ENCODE assay signal across 8 mouse cellular contexts in the genomic region with DNA sequence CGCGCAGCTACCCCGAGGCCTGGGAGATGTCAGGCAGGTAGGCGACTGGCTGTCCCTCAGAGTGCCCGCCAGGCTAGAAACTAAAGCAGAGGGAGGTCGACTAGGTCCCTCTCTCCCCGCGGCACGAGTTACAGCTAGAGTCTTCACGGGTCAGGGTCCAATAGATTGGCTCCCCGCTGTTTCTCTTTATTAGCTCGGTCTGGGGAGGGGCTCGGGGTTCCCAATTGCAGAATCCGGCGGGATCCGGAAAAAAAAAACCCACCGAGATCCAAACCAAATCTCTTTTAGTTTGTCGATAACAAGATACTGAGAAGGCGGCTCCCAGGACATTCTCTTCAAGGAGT. TPM values are rescaled to one million over a fixed set of nuclear protein-coding genes. Genes with fewer than 3 reads are reported as not detected.
DNase-seq lines count a peak whose midpoint lies in the region; ATAC-seq and TF ChIP-seq lines count a peak whose summit lies in the region.

No protein-coding gene starts in this region.

- no peak for TF ChIP-seq CTCF in liver, adult 2 months (IDR thresholded peaks at IDR 0.05; ENCODE audit: low read depth, low read length)

- ATAC-seq in neural tube, embryonic 14.5 days (ENCODE audit: low read depth), result no peak

- TF ChIP-seq POLR2A in liver, adult 2 months (IDR thresholded peaks at IDR 0.05; ENCODE audit: extremely low read depth, insufficient read depth, low read length), result no peak

- H3K36me3 ChIP-seq in liver, adult 2 months (ENCODE audit: control insufficient read depth, insufficient read depth, low read length), result no peaks in the 10 kb centered on the region
- H3K36me3 ChIP-seq in forebrain, embryonic 10.5 days (replicated peaks), result no peaks in the 10 kb centered on the region
- H3K36me3 ChIP-seq in limb, embryonic 10.5 days, result no peaks in the 10 kb centered on the region
- no peaks in the 10 kb centered on the region for H3K36me3 ChIP-seq in neural tube, embryonic 14.5 days (ENCODE audit: control insufficient read depth, insufficient read depth, low read length)

- H3K9me3 ChIP-seq in forebrain, embryonic 10.5 days, result no peaks in the 10 kb centered on the region
- H3K9me3 ChIP-seq in limb, embryonic 10.5 days (replicated peaks), result no peaks in the 10 kb centered on the region
- no peaks in the 10 kb centered on the region for H3K9me3 ChIP-seq in neural tube, embryonic 14.5 days (ENCODE audit: control insufficient read depth, low read length)

- 4% methylated on average over 19 of the region's 19 CpGs for WGBS in liver, adult 2 months
- 0% methylated on average over 19 of the region's 19 CpGs for WGBS in forebrain, embryonic 10.5 days
- WGBS in limb, embryonic 10.5 days, result under 1% methylated on average over 19 of the region's 19 CpGs
- WGBS in neural tube, embryonic 14.5 days, result 0% methylated on average over 18 of the region's 19 CpGs

- H3K79me2 ChIP-seq in liver, adult 2 months (ENCODE audit: control insufficient read depth, insufficient read depth, low read length), result peaks cover 9% of the 10 kb centered on the region; the same call in 1 of the 2 replicates

- intact Hi-C loops in gastrocnemius, postnatal 14 days (cut with DNase I; ENCODE audit: low total_unique reads), result no loop called here

- DNase-seq in liver, adult 2 months (ENCODE audit: extremely low read depth, low read depth, low spot score), result peak; percentile 34
- no peak for DNase-seq in liver
- DNase-seq in forebrain, embryonic 10.5 days (ENCODE audit: extremely low spot score, low spot score), result no peak
- no peak for DNase-seq in limb, embryonic 10.5 days (ENCODE audit: low spot score)
- DNase-seq in gastrocnemius, postnatal 14 days, result no peak
- no peak for DNase-seq in embryo, embryonic 10.5 days (ENCODE audit: low spot score)
- no peak for DNase-seq in urinary bladder, postnatal 36 days (ENCODE audit: low spot score in 2 of 2)

- H3K4me3 ChIP-seq in liver, adult 2 months (ENCODE audit: insufficient read depth, low read depth, low read length), result peak overlapping the region; percentile 95
- H3K4me3 ChIP-seq in forebrain, embryonic 10.5 days, result peak overlapping the region; percentile 63
- peak overlapping the region; percentile 62 for H3K4me3 ChIP-seq in limb, embryonic 10.5 days
- H3K4me3 ChIP-seq in neural tube, embryonic 14.5 days (ENCODE audit: low read depth, low read length), result peak overlapping the region; percentile 47

- H3K4me1 ChIP-seq in liver, adult 2 months (ENCODE audit: control insufficient read depth, insufficient read depth, low read length), result peaks cover 20% of the 10 kb centered on the region
- H3K4me1 ChIP-seq in forebrain, embryonic 10.5 days, result peaks cover 20% of the 10 kb centered on the region
- peaks cover 38% of the 10 kb centered on the region for H3K4me1 ChIP-seq in limb, embryonic 10.5 days
- H3K4me1 ChIP-seq in neural tube, embryonic 14.5 days (ENCODE audit: control insufficient read depth, insufficient read depth, low read length), result peaks cover 15% of the 10 kb centered on the region; the same call in 1 of the 2 replicates

- H3K27me3 ChIP-seq in liver, adult 2 months (ENCODE audit: control insufficient read depth, insufficient read depth, low read length), result no peaks in the 10 kb centered on the region
- peaks cover 96% of the 10 kb centered on the region for H3K27me3 ChIP-seq in forebrain, embryonic 10.5 days (ENCODE audit: poor library complexity, severe bottlenecking)
- H3K27me3 ChIP-seq in limb, embryonic 10.5 days (ENCODE audit: low read depth, poor library complexity, severe bottlenecking), result peaks cover 89% of the 10 kb centered on the region
- peaks cover 49% of the 10 kb centered on the region for H3K27me3 ChIP-seq in neural tube, embryonic 14.5 days (ENCODE audit: control insufficient read depth, insufficient read depth, low read length)

- H3K9ac ChIP-seq in liver, adult 2 months (ENCODE audit: low read depth, low read length), result peak overlapping the region; percentile 79
- H3K9ac ChIP-seq in neural tube, embryonic 14.5 days (replicated peaks; ENCODE audit: low read depth, low read length), result peak overlapping the region; percentile 44; the same call in 1 of the 2 replicates

- H3K4me2 ChIP-seq in neural tube, embryonic 14.5 days (ENCODE audit: low read depth, low read length), result peak overlapping the region; percentile 97

- peak overlapping the region; percentile 72 for H3K27ac ChIP-seq in liver, adult 2 months (replicated peaks; ENCODE audit: insufficient read depth, low read depth, low read length)
- 0 out of 2 replicates have a peak overlapping the region, but pooled peaks have one; percentile 37 for H3K27ac ChIP-seq in forebrain, embryonic 10.5 days
- peak overlapping the region; percentile 56 for H3K27ac ChIP-seq in limb, embryonic 10.5 days
- H3K27ac ChIP-seq in neural tube, embryonic 14.5 days (ENCODE audit: low read depth, low read length), result no peak overlapping the region

RNA-seq across cellular contexts. Expression of gene Sowahb, which starts 0.5 kb away (rescaled TPM):
- 1.2 and 1.6 TPM in 2 replicates for total RNA-seq in liver, adult 2 months (2014; rRNA removed)
- polyA plus RNA-seq in liver, adult 2 months (2012; rRNA removed), result 3.4 and 3.9 TPM in 2 replicates
- 0.21 and 0.43 TPM in 2 replicates for polyA plus RNA-seq in forebrain, embryonic 10.5 days (2016; fragmentation: Nextera tagmentation; extraction: Ambion mirVana)
- polyA plus RNA-seq in limb, embryonic 10.5 days (2016; fragmentation: Nextera tagmentation; extraction: Ambion mirVana), result 1.1 and 1.3 TPM in 2 replicates
- 0.15 TPM in 1 of 2 replicates, not detected in the other for polyA plus RNA-seq in neural tube, embryonic 14.5 days (2014; fragmentation: Nextera tagmentation; extraction: Ambion mirVana)
- total RNA-seq in gastrocnemius, postnatal 14 days (2021), result not detected

RNA-seq across cellular contexts. Expression of gene Sept11, which starts 47.9 kb away (rescaled TPM):
- 7.1 and 10.7 TPM in 2 replicates for total RNA-seq in liver, adult 2 months (2014; rRNA removed)
- polyA plus RNA-seq in liver, adult 2 months (2012; rRNA removed), result 7.3 and 9.2 TPM in 2 replicates
- polyA plus RNA-seq in forebrain, embryonic 10.5 days (2016; fragmentation: Nextera tagmentation; extraction: Ambion mirVana), result 277 and 280 TPM in 2 replicates
- polyA plus RNA-seq in limb, embryonic 10.5 days (2016; fragmentation: Nextera tagmentation; extraction: Ambion mirVana), result 340 and 390 TPM in 2 replicates
- polyA plus RNA-seq in neural tube, embryonic 14.5 days (2014; fragmentation: Nextera tagmentation; extraction: Ambion mirVana), result 135 and 167 TPM in 2 replicates
- total RNA-seq in gastrocnemius, postnatal 14 days (2021), result 100 to 1,000 TPM; 101 to 111 TPM

Comparison
In these comparisons a context has a peak if more than half of its experiments do, and no peak if none do; other contexts are left out.
1. RNA of gene Sept11, which starts 47.9 kb away (polyA plus RNA-seq): 340 to 390 TPM in limb, embryonic 10.5 days, 277 to 280 TPM in forebrain, embryonic 10.5 days and 135 to 167 TPM in neural tube, embryonic 14.5 days; 7.3 to 9.2 TPM in liver, adult 2 months; every median in the first group is over 10 times any median in the second.
2. Peak in every context shown above with its lines, with median percentiles within 50 percentile points of each other: H3K4me3 ChIP-seq.